Mouse (Mus musculus) gastrocnemius, postnatal 25 days (tissue): ENCODE measurements around the gene Jade1. TPM values are rescaled to one million over a fixed set of nuclear protein-coding genes. Genes with fewer than 3 reads are reported as not detected.

Source experiments
- DNase-seq: peaks from one replicate; pipeline ENCODE4 v3.0.0; 2022
- total RNA-seq, 2 experiments: library from RNA; stranded (reverse); gene quantifications; 1 replicate in 1 of 2; 2 replicates in 1 of 2; pipeline ENCODE4 v1.2.3; 2021

Jade1 gene
- total RNA-seq, 2 experiments from 2014 or later = 19.8 to 23.9 TPM

DNA sequence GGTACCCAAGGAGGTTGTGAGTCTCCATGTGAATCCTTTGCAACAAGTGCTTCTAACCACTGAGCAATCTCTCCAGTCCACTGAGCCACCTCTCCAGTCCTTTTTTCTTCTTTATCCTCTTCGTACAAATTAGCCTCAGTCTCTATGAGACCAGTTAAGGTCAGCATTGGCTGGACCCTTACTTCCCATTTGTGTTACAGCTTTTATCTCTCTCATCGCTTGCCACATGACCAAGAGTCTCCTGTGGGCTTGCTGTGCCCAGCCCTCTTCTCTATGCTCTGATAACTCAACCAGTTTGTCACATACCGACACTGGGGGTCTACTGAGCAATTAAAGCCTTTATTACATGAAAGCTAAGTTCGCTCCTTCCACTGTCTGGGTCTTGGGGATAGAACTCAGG is 7.3 kb upstream of the Jade1 start:
- DNase-seq = no peak

DNA sequence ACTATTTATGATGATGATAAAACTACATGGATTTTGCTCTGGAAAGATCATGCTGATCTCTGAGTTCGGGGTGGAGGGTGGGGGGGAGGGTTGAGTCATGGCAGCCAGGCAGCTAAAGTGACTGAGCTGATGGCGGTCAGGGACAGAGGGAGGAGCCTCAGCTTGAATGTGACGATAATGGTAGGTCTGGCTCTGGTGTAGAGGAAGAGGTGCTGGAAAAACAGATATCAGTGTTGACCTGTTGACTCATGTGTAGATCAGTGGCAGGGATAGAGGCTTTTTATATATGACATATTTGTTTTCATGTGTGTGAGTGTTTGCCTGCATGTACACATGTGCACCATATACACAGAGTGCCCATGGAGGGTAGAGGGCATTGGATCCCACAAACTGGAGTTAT is 3.9 kb upstream of the Jade1 start:
- no peak for DNase-seq

DNA sequence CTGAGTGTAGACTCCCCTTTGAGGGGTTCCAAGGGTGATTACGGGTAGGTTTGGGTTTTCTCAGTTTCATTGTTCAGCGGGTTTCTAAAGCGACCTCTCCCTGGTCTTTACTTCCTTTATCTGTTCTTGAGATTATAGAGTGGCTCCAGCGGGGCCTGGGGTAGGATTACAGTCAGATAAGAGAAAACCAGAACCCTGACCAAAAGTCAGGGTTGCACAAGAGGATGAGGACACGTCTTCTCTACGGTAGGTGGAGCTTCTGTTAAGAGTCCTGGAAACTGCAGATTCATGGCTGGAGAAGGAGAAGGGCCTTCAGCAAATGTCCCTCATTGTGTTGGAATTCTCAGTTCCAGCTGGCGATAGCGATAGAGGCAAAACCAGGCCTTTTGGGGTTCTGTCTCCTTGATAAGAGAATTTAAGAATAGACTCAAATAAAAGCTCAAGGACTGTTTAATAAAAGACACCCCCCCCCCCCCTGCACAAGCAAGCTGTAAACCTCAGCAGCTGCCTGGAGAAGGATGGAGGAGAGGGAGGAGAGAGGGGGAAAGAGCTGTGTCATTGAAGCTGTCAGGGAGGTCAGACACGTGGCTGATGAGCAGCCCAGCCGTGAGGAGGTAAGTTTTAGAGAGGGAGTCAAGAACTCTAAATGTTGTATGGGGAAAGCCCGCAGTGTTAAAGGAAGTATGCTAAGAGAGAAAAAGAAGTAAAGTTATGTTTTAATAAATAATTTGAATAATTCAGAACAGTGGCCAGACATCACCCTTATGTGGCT is 2.6 kb upstream of the Jade1 start:
- no peak for DNase-seq

DNA sequence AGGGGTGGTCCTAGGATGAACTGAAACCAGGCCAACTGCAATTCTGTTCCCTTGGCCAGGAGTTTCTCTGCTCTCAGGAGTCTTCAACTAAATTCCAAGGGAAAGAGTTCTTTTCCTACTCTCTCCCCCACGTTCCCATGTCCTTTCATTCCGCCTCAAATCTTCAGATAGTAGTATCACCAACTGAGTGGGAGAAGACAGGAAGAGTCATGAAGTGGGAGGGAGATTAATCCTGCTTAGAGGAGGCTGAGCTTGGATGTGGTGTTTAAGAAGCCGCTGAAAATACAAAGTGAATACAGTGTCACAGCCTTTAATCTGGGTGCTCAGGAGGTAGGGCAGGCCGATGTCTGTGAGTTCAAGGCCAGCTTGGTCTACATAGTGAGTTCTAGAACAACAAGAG is 1.9 kb upstream of the Jade1 start:
- DNase-seq = no peak

DNA sequence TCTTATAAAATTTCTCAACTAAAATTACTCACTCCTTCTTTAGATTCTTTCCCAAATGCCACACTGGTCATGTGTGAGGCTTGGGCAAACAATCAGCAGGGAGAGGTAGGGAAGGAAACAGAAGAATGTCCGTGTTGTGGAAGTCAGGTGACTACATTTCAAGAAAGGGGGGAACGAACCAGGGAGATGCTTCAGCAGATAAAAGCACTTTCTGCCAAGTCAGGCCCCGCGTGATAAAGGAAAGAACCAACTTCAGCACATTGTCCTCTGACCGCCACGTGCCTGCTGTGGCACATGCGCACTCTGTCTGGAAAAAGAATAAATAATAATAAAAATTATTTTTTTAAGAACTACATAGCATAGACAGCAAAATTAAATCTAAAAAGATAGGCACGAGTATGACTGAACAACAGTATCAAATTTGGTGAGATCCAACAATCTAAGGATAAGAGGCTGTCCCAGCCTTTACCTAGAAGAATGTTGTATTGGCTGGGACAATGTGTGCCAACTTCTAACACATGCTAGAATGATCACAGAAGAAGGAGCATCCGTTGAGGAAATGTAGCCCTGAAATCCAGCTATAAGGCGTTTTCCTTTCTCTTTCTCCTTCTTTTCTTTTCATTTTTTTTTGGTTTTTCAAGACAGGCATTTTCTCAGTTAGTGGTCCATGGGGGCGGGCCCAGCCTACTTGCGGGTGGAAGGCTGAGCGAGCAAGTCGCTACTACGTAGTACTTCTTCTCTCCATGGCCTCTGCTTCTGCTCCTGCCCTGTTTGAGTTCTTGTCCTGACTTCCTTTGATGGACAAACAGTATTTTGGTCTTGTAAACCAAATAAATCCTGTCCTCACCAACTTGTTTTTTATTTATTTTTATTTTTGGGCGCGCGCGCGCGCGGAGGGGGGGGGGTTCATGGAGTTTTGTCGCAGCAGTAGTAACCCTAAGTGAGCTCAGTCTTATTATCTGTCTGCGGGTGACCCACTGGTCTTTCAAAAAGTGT is 753 bp upstream of the Jade1 start:
- no peak for DNase-seq

DNA sequence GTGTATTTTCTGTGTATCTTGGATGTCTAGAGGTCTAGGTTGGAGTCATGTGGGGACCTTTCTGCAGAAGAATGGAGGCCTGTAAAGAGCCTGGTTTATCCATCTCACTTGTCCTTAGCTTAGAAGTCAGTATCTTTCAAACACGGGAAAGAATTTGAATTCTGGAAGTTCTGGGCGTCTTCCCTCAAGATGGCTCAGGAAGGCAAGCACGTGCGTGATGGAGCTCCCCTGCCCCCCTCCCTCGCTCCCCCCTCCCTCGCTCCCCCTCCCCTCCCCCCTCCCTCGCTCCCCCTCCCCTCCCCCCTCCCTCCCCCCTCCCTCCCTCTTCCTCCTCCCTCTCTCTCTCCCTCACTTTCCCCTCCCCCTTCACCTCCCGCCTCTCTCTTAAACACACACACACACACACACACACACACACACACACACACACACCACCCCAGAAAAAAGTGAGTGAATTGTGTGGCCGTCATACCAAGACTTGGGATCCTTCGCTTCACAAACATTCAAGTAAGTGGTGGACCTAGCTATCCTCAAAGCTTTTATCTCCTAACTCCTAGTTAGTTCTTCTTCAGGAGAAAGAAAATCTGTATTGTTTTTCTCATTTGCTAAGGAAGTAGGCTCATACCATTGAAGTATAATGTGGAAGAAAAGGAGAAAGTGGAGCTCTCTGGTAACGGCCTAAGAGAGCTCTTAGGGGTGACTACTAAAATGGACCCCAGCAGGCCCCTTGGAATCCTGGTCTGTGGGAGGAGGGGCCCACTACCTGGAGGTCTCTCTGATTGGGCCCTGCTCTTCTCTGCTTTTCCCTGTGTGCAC is 1.1 kb downstream of the Jade1 start:
- no peak for DNase-seq

DNA sequence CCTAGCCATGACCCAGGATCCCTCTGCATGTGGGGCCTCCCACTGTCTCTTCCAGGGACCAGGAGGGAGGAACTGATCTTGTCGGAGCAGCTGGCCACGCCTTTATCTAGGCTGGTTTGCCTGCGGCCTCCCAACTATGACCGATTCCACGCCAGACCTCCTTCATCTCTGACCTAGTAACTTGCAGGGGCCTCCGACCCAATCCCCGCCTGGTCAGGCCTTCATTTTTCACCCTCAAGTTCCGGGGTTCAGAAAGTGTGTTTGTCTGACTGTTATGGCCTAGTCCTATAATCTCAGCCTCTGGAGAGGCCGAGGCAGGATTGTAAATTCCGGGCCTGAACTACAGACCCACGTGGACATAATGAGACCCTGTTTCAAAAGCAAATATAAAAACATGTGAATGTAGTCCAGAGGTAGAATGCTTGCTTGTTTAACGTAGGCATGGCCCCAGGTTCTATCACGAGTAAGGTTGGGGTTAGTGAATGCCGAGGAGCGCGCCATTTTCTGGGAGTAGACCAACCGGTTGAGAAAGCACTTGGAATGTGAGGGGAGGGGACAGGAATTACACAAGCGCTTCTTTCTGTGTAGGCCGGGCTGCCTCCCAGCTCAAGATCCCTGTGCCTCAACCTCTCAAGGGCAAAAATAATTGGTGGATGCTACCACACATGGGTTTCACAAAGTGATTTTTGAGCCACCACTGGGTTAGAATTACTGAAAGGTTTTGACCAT is 1.9 kb downstream of the Jade1 start:
- no peak for DNase-seq

DNA sequence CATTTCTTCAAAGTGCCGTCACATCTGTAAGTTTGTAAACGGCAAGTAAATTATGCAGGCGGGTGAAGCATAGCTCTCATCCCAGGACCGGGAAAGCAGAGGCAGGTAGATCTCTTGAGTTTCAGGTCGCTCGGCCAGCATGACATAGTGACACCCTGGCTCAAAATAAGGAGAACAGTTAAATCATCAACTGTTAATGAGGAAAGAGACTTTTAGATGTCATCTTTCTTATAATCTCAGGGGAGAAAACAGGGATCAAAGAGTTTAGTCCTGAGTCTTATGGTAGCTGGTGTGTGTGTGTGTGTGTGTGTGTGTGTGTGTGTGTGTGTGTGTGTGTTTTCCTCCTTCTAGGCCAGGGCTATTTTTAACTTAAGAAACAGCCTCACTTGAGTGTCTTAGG is 5.0 kb downstream of the Jade1 start:
- DNase-seq = no peak

DNA sequence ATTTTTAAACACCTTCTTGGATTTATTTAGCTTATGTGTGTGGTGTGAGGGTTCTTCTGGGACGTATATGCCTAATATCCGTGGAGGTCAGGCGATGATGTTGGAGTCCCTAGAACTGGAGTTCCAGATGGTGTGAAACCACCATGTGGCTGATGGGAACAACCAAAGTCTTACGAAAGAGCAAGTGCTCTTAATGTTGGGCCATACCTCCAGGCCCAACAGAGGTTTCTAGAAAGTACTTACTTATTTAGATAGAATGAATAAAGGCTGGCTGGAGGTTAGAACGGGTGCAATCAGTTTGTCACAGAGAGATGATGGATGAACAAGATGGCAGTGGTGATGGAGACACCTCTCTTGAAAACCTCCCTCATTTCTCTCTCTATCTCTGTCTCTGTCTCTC is 6.3 kb downstream of the Jade1 start:
- no peak for DNase-seq

DNA sequence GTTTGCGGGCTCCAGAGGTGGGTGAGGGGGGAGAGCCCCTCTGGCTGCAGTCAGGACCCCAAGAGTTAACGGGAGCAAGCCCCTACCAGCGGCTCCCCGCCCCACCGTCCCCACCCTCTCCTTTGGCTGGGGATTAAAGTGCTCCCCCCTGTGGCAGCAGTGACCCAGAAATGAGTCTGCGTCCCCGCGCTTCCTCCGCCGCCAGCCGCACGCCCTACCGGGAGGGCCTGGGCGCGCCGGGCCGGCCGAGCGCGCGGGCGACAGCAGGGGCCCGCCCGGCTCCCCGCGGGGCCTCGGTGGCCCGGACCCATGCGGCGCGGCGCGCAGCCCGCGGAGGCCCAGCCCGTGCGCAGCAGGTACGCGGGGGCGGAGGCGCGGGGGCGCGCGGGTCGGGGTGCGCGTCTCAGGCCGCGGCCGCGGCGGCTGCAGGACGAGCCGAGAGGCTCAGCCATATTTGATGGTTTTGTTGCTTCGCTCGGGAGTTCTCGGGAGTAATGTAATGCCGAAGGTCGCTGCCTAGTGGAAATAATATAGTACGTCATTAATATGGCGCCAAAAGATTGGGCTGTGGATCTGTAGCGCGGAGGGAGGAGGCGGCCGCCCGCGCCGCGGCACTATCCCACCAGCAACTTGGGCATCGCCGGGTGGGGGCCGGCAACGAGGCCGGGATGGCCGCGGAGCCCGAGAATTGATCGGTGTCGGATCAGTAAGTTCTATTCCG is 7.8 kb downstream of the Jade1 start:
- peak; percentile 75 for DNase-seq

DNA sequence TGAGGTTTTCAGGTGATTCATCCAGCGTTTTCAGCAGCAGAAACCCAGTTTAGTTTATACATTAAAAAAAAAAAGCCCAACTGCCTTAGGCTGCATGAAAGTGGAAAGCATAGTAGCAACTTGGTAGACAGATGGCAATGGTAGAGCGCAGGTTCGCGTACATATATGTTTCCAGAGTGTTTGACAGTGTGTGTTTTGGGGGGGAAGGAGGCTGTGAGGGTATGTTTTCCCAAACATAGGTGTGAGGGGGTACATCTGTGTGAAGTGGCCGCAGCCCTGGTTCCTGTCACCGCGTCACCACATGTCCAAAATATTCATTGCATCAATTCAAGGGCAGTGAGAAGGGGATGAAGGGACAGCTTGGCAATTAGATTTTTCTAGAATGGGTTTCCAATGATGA is 8.5 kb downstream of the Jade1 start:
- no peak for DNase-seq

DNA sequence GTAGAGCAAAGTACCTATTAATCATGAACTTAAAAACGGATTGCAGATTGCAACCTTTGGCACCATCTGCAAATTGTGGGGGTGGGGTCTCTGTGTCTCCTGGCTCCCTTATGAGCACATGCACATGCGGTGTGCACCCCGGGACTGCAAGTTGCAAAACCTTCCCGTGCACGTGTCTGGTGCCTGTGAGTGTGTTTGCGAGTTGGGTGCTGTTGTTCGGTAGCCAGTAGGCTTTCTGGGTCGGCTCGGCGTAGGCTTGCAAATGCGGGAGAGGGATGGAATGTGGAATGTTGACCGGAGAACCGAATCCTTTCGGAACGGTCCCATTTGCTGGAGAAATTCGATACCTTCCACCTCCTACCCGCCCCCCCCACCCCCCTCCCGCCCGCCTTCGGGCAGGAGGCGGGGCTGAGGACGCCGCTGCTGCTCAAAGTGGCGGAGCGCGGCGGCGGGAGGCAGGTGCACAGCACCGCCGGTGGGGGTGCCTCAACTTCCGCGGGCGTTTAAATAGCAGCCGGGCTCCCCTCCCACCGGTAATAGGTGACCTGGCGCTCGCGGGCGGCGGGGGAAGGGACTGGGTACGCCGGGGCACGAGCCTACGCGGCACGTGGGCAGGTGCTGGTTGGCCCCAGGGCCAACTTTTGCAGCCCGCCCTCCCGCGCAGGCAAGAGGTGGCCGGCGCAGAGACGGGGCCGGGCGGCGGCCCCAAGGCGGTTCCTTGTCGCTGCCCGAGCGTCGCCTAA is 9.1 kb downstream of the Jade1 start:
- DNase-seq = peak; percentile 80

DNA sequence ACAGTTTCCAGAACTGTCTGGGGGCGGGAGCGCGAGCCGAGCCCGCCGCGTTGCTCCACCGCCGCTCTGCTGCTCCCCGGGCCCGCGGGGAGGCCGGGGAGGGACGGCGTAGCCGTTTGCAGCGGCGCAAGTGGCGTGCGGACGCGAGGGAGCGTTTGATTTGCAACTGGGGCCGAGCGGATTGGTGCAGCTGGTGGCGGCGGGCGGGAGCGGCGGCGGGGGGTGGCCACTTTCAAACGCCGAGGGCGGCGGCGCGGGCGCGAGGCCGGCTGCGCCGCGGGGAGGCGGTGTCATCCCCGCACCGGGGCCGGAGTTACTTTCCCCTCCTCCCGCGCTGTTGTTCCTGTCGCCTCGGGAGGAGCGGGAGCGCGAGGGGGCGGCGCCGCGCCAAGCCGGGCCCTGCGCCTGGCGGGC is 9.9 kb downstream of the Jade1 start:
- peak; percentile 90 for DNase-seq

DNA sequence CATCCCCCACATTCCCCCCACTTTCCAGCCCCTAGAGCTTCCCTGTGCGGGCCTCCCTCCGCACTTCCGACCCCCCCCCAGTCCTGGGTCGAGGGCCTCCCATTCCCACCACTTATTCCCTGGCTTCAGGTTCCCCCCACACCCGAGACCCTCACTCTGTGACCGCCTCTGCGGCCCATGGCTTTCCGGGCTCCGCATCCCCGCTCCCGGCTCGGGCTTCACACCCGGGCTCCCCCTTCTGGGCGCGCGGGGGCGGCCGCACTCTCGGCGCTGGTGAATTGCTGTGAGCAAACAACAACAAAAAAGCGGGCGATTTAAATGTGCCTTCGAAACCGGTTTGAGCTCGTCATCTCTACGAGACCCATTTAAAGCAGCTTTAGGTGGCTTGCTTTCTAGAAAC is 10.4 kb downstream of the Jade1 start:
- peak; percentile 77 for DNase-seq

DNA sequence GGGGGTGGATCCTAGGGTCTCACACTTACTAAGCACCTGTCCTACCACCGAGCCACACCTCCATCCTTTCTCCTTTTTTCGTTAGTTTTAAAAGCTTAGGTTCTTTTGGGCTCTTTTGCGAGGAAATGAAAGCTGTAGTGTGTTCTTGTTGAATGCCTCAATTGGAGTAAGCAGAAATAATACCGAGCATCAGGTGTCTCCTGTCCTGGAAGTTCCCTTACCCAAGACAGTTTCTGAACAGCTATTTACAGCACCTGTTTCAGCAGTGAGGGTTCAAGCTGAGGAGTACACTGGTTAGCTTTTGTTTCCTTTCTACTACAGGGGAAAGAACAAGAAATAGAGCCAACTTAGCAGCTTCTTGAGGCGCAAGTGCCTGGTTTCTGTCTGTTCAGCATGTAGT is 14.4 kb downstream of the Jade1 start:
- DNase-seq = no peak

DNA sequence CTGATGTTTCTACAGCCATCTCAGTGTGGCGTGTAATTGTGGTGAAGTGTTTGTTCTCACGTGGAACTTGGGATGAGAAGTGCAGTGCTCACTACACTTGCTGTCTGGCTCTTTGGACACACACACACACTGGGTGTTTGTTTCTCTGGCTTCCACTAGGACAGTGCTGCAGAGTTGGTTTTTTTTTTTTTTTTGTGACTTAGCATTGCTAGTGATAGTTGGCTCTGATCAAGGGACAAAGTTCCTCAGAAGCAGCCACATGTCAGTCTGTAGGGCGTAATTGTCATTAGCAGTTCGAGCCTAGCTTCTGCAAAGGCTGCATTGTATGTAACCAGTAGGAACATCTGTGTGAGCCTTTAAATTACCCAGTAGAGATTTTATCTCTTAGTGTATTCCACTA is 16.6 kb downstream of the Jade1 start:
- no peak for DNase-seq

DNA sequence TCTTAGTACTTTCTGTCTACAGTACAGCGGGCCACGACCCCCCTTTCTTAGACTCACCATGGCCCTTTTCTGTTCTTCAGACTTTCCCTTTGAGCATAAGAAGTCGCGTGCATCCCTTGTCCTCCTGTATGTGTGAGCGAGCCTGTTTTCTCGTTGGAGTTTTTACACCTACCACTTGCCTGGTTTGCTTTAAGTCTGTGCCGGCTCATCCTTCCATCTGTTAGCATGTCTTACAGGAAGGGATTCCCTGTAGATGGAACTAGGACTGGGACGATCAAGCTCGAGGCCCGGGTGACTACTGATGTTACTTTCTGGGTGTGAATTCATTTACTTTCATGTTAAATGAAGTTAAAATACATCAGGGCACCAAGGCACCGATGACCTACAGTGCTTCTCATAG is 17.4 kb downstream of the Jade1 start:
- DNase-seq = no peak

DNA sequence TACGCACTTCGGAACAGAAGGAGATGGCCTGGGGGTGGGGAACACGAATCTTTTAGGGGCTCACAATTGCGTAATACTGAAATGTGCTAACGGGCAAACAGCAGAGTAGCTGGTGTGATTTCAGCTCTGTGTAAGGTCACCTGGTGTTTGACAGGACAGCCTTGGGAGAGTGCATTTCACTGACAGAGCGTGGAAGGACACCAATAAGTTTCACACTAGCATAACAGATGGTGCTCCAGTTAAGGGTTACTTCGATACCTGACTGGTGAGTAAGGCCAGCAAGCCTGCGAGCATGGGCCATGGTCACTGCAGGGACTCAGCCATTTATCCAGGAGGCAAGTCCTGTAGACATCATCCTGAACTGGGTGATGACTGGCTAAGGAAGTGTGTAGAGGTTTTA is 18.7 kb downstream of the Jade1 start:
- DNase-seq = no peak

DNA sequence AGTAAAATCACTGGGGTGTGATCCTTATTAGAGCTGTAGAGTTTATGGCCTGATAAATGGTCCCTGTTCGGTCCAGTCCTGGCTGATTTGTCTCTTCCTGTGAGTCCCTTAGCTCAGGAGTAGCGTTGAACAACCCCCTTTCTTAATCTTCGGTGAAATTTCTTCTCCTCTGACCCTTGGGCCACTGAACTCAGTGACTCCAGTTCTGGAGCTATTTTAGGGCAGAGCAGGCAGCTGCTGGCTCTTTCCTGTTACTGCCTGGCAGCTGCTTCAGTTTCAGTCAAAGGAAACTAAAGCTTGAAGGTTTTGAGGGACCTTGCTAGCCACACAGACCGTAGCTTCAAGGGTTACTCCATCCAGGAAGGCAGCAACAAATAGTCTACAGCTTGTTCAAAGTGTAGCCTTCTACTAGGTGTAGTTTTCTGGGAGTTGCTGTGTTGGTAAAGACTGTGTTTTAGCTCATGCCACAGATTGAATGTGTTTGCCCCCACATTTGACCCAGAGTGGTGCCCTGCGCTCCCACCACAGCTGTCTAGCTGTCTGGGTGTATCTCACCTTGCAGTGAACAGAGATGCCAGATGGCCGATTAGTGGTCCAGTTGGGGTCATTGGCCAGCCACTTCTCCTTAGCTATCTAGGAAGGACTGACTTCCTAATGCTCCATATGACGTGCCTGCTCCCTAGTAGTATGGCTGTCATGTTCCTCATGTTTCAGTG is 19.3 kb downstream of the Jade1 start:
- DNase-seq = no peak

DNA sequence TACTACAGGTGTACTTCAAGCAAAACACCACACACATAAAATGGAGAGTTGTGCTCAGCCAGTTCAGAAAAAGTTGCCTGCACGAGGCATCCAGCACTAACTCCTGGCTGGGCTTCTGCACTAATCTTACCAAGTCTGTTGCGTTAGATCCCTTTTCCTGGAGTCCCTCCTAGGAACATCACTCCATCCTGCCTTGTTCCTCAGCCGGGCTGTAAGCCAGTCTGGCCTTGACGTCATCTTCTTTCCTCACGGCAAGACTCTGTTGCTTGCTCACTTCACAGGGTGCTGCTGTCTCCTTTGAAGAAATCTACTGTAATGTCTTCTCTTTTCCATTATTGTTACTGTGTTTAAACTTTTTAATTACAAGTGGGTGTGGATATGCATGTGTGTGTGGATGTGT is 20.4 kb downstream of the Jade1 start:
- peak; percentile 54 for DNase-seq
